ENCODE assay signal across 29 mouse cellular contexts in genomic region chr6:73466084-73466483, GRCm38 (mm10). TPM values are rescaled to one million over a fixed set of nuclear protein-coding genes. Genes with fewer than 3 reads are reported as not detected.
A peak's percentile ranks its signal among the peaks of the same experiment; 100 is the strongest.
DNase-seq lines count a peak whose midpoint lies in the region; ATAC-seq lines count a peak whose summit lies in the region.
"Had no signal": no experiment of that assay in that cellular context is flagged by ENCODE, and none has a peak within 500 bp of the region (broad histone marks: within the 10 kb centered on the region; RNA-seq: fewer than 3 reads in every experiment).

No protein-coding gene starts in this region.

- no peaks in the 10 kb centered on the region for H3K27me3 ChIP-seq in kidney, embryonic 15.5 days
- H3K27me3 ChIP-seq: embryonic facial prominence, embryonic 12.5 days; forebrain, embryonic 15.5 days; heart, embryonic 15.5 days; hindbrain, embryonic 13.5 days had no signal

- no peak overlapping the region for H3K4me3 ChIP-seq in kidney, embryonic 15.5 days (replicated peaks)
- H3K4me3 ChIP-seq: embryonic facial prominence, embryonic 12.5 days; forebrain, embryonic 15.5 days; heart, embryonic 15.5 days; hindbrain, embryonic 13.5 days had no signal

- H3K4me1 ChIP-seq in kidney, embryonic 15.5 days = no peaks in the 10 kb centered on the region
- H3K4me1 ChIP-seq: embryonic facial prominence, embryonic 12.5 days; forebrain, embryonic 15.5 days; heart, embryonic 15.5 days; hindbrain, embryonic 13.5 days had no signal

- no peaks in the 10 kb centered on the region for H3K36me3 ChIP-seq in kidney, embryonic 15.5 days
- H3K36me3 ChIP-seq: embryonic facial prominence, embryonic 12.5 days; forebrain, embryonic 15.5 days; heart, embryonic 15.5 days; hindbrain, embryonic 13.5 days had no signal

- no peak overlapping the region for H3K4me2 ChIP-seq in kidney, embryonic 15.5 days
- H3K4me2 ChIP-seq: embryonic facial prominence, embryonic 12.5 days; forebrain, embryonic 15.5 days; heart, embryonic 11.5 days; heart, embryonic 15.5 days; hindbrain, embryonic 13.5 days had no signal

- H3K9ac ChIP-seq in kidney, embryonic 15.5 days = no peak overlapping the region
- H3K9ac ChIP-seq: embryonic facial prominence, embryonic 12.5 days; forebrain, embryonic 15.5 days; heart, embryonic 15.5 days; hindbrain, embryonic 13.5 days had no signal

- WGBS in kidney, embryonic 15.5 days = 59% methylated on average over 3 of the region's 3 CpGs

- no peaks in the 10 kb centered on the region for H3K9me3 ChIP-seq in kidney, embryonic 15.5 days (replicated peaks)
- H3K9me3 ChIP-seq: embryonic facial prominence, embryonic 12.5 days; forebrain, embryonic 15.5 days; heart, embryonic 15.5 days; hindbrain, embryonic 13.5 days had no signal

- ATAC-seq in kidney, embryonic 15.5 days (replicated peaks; ENCODE audit: low FRiP score) = peak; percentile 62; the same call in 1 of the 2 replicates
- no peak for ATAC-seq in CD4-positive, CD25-positive, alpha-beta regulatory T cell, adult 4 months
- ATAC-seq: activated CD4-positive, CD25-positive, alpha-beta regulatory T cell, adult 4 months; forebrain, embryonic 15.5 days; Patski had no signal

- peak; percentile 13 for DNase-seq in heart, adult 11 months
- no peak for DNase-seq in heart, adult 8-10 months (ENCODE audit: low spot score)
- peak; percentile 62 for DNase-seq in kidney, postnatal 14 days
- DNase-seq in urinary bladder, adult 18-20 months (ENCODE audit: low spot score in 2 of 2) = no peak
- DNase-seq in adrenal gland, postnatal 10 days = no peak
- DNase-seq: B cell, adult 2 months; cerebellum, adult 11-12 months; cerebellum, adult 9-10 months; cerebellum, postnatal 25 days; gastrocnemius, postnatal 36 days; heart, adult 18-20 months; heart, postnatal 14 days had no signal

- no peak overlapping the region for H3K27ac ChIP-seq in kidney, embryonic 15.5 days
- H3K27ac ChIP-seq: embryonic facial prominence, embryonic 12.5 days; forebrain, embryonic 15.5 days; heart, embryonic 15.5 days; hindbrain, embryonic 13.5 days had no signal

RNA-seq across cellular contexts. Expression of gene 4931417E11Rik, which starts 3.4 kb away (rescaled TPM):
- total RNA-seq in heart, adult 8-10 months (2022) = not detected
- polyA plus RNA-seq in kidney, embryonic 15.5 days (2015; fragmentation: Nextera tagmentation; extraction: Ambion mirVana) = not detected in 2 replicates
- not detected for total RNA-seq in adrenal gland, postnatal 10 days (2021)
- polyA plus RNA-seq in CD4-positive, CD25-positive, alpha-beta regulatory T cell, adult 4 months (2017; shearing (Covaris generic)) = not detected
- total RNA-seq: adrenal gland, adult 18-20 months; adrenal gland, postnatal 4 days; gastrocnemius, adult 8-10 months; gastrocnemius, postnatal 36 days; heart, adult 18-20 months; heart, postnatal 14 days; hematopoietic stem cell, adult 5-6 weeks; MEL had no signal
- polyA plus RNA-seq: activated CD4-positive, CD25-positive, alpha-beta regulatory T cell, adult 4 months; brain, embryonic 14.5 days; cortical plate, adult 2 months; embryonic facial prominence, embryonic 12.5 days; forebrain, embryonic 11.5 days; forebrain, embryonic 15.5 days; heart, embryonic 11.5 days; heart, embryonic 15.5 days; hindbrain, embryonic 13.5 days; Patski had no signal

Comparison
In these comparisons a context has a peak if more than half of its experiments do, and no peak if none do; other contexts are left out.
1. DNase-seq: peak in heart, adult 11 months (single experiment) and kidney, postnatal 14 days (single experiment); none in heart, adult 8-10 months (single experiment), urinary bladder, adult 18-20 months (0 of 2) and adrenal gland, postnatal 10 days (single experiment).